Mouse (Mus musculus) hindbrain, postnatal 0 days (tissue): ENCODE data around the gene Copb1. TPM values are rescaled to one million over a fixed set of nuclear protein-coding genes. Genes with fewer than 3 reads are reported as not detected.

Source experiments
- ATAC-seq: fragments of 200-750 bp; cut with Nextera tagmentation; 2 replicates; pipeline ENCODE4 v1.8.0; 2017; ENCODE audit warnings: mild to moderate bottlenecking, moderate TSS enrichment, moderate library complexity
- DNase-seq: peaks from one replicate; pipeline ENCODE4 v3.0.0-alpha.2; 2015; ENCODE audit warnings: low spot score
- H3K27ac ChIP-seq: fragments of 300-500 bp; sonication (generic); 2 replicates; pipeline ENCODE4 v1.5.1; 2014; ENCODE audit warnings: mild to moderate bottlenecking
- H3K27me3 ChIP-seq: fragments of 300-500 bp; sonication (generic); 2 replicates; pipeline ENCODE4 v1.6.1; 2014; ENCODE audit warnings: low read length, mixed read lengths; ENCODE audit not compliant: insufficient read depth
- H3K36me3 ChIP-seq: fragments of 300-500 bp; sonication (generic); 2 replicates; pipeline ENCODE4 v1.6.1; 2014; ENCODE audit warnings: low read length, mixed read lengths; ENCODE audit not compliant: insufficient read depth
- H3K4me1 ChIP-seq: fragments of 300-500 bp; sonication (generic); 2 replicates; pipeline ENCODE4 v1.6.1; 2014; ENCODE audit warnings: antibody characterized with exemption, low read length, mixed read lengths; ENCODE audit not compliant: insufficient read depth
- H3K4me2 ChIP-seq: fragments of 300-500 bp; sonication (generic); 2 replicates; pipeline ENCODE4 v1.6.1; 2014; ENCODE audit warnings: low read depth, mild to moderate bottlenecking, low read length, moderate library complexity, mixed read lengths
- H3K4me3 ChIP-seq: fragments of 300-500 bp; sonication (generic); 2 replicates; pipeline ENCODE4 v1.5.1; 2014; ENCODE audit warnings: low read length
- H3K9ac ChIP-seq: fragments of 300-500 bp; sonication (generic); replicated peaks from 2 replicates; pipeline ENCODE4 v1.6.1; 2014; ENCODE audit warnings: mild to moderate bottlenecking, low read length, moderate library complexity, mixed read lengths
- H3K9me3 ChIP-seq: fragments of 300-500 bp; sonication (generic); 2 replicates; pipeline ENCODE4 v1.6.1; 2016; ENCODE audit warnings: low read length, mixed read lengths
- CTCF ChIP-seq: IDR thresholded peaks from 2 replicates; pipeline ENCODE4 v1.5.1; 2016; ENCODE audit warnings: antibody characterized with exemption, control low read depth, low read depth
- whole genome bisulfite sequencing: fragments of 180-500 bp; shearing (Covaris S2); extraction: QIAGEN DNeasy Blood & Tissue Kit; methylation state at CpG from one replicate; pipeline ENCODE4 v1.1.7; 2014; 5-methylcytosine and 5-hydroxymethylcytosine counted together
- polyA plus RNA-seq: library from polyadenylated mRNA; unstranded; fragments of >200 nt; fragmentation: Nextera tagmentation; extraction: Ambion mirVana; gene quantifications from 2 replicates; pipeline ENCODE4 v1.2.1, GENCODE M21; 2015
- total RNA-seq: library from RNA; depleted of rRNA; stranded (reverse); fragments of >200 nt; gene quantifications from 2 replicates; pipeline ENCODE4 v1.2.3, GENCODE M21; 2014

Gene Copb1
- total and polyA plus RNA-seq, 2 experiments from 2014 or later = 44.8 to 66.3 TPM

- Histone ChIP-seq H3K9ac (peak overlapping the region; percentile 60), H3K4me2 (peak overlapping the region; percentile 74), H3K36me3 (peaks cover 13% of the 10 kb centered on the region), H3K4me3 (peak overlapping the region; percentile 76), H3K27me3 (no peaks in the 10 kb centered on the region), H3K27ac (peak overlapping the region; percentile 78), H3K4me1 (no peaks in the 10 kb centered on the region), H3K9me3 (no peaks in the 10 kb centered on the region)
- no peak for TF ChIP-seq CTCF
- ATAC-seq = no peak
- no peak for DNase-seq
- WGBS = 1% methylated on average over 24 of the region's 24 CpGs
Observed at GRCm38 (mm10) chr7:114275372-114276004, 21.0 kb upstream of the Copb1 start.

GRCm38 (mm10) chr7:114268446-114268845, 13.9 kb upstream of the Copb1 start:
- peaks cover 58% of the 10 kb centered on the region for H3K36me3 ChIP-seq
- no peak for ATAC-seq
- H3K27me3 ChIP-seq = no peaks in the 10 kb centered on the region
- H3K4me1 ChIP-seq = no peaks in the 10 kb centered on the region
- no peak for TF ChIP-seq CTCF
- H3K9ac ChIP-seq = no peak overlapping the region
- no peak overlapping the region for H3K27ac ChIP-seq
- H3K4me3 ChIP-seq = no peak overlapping the region
- WGBS = 96% methylated on average over 5 of the region's 5 CpGs
- no peak overlapping the region for H3K4me2 ChIP-seq
- H3K9me3 ChIP-seq = no peaks in the 10 kb centered on the region
- DNase-seq = no peak

- no peak overlapping the region for H3K27ac ChIP-seq
- H3K4me1 ChIP-seq = no peaks in the 10 kb centered on the region
- no peak overlapping the region for H3K9ac ChIP-seq
- H3K9me3 ChIP-seq = no peaks in the 10 kb centered on the region
- H3K36me3 ChIP-seq = peaks cover 23% of the 10 kb centered on the region
- H3K27me3 ChIP-seq = no peaks in the 10 kb centered on the region
- 92% methylated on average over 3 of the region's 3 CpGs for WGBS
- H3K4me3 ChIP-seq = no peak overlapping the region
- H3K4me2 ChIP-seq = no peak overlapping the region
- peak; percentile 36; the same call in 1 of the 2 replicates for TF ChIP-seq CTCF
- DNase-seq = peak; percentile 10
- ATAC-seq = no peak
Observed at GRCm38 (mm10) chr7:114251684-114252083, 2.8 kb downstream of the Copb1 start.

GRCm38 (mm10) chr7:114233980-114234379, 20.5 kb downstream of the Copb1 start:
- Histone ChIP-seq H3K4me3 (no peak overlapping the region), H3K4me2 (no peak overlapping the region), H3K27ac (no peak overlapping the region), H3K27me3 (no peaks in the 10 kb centered on the region), H3K4me1 (no peaks in the 10 kb centered on the region), H3K9me3 (no peaks in the 10 kb centered on the region), H3K36me3 (peaks cover 48% of the 10 kb centered on the region), H3K9ac (no peak overlapping the region)
- no peak for TF ChIP-seq CTCF
- WGBS = 86% methylated on average over 7 of the region's 7 CpGs
- DNase-seq (no peak), ATAC-seq (no peak)

- Histone ChIP-seq H3K27ac (no peak overlapping the region), H3K4me3 (no peak overlapping the region), H3K9ac (no peak overlapping the region), H3K9me3 (no peaks in the 10 kb centered on the region), H3K4me2 (no peak overlapping the region), H3K36me3 (peaks cover 50% of the 10 kb centered on the region), H3K27me3 (no peaks in the 10 kb centered on the region), H3K4me1 (no peaks in the 10 kb centered on the region)
- TF ChIP-seq CTCF = no peak; the same call in 1 of the 2 replicates
- DNase-seq (no peak), ATAC-seq (no peak)
- WGBS = 94% methylated on average over 7 of the region's 7 CpGs
Observed at GRCm38 (mm10) chr7:114232982-114233381, 21.5 kb downstream of the Copb1 start.

GRCm38 (mm10) chr7:114231857-114232256, 22.7 kb downstream of the Copb1 start:
- H3K9ac ChIP-seq = no peak overlapping the region
- H3K4me1 ChIP-seq = no peaks in the 10 kb centered on the region
- no peak for ATAC-seq
- no peak for DNase-seq
- H3K36me3 ChIP-seq = peaks cover 48% of the 10 kb centered on the region
- H3K4me3 ChIP-seq = no peak overlapping the region
- WGBS = 94% methylated on average over 3 of the region's 3 CpGs
- H3K27ac ChIP-seq = no peak overlapping the region
- no peak for TF ChIP-seq CTCF
- no peaks in the 10 kb centered on the region for H3K27me3 ChIP-seq
- H3K9me3 ChIP-seq = no peaks in the 10 kb centered on the region
- H3K4me2 ChIP-seq = no peak overlapping the region

GRCm38 (mm10) chr7:114226521-114226920, 28.0 kb downstream of the Copb1 start:
- DNase-seq (no peak), ATAC-seq (no peak)
- 91% methylated on average over 1 of the region's 1 CpGs for WGBS
- Histone ChIP-seq H3K9me3 (no peaks in the 10 kb centered on the region), H3K4me2 (no peak overlapping the region), H3K4me1 (no peaks in the 10 kb centered on the region), H3K9ac (no peak overlapping the region), H3K36me3 (peaks cover 34% of the 10 kb centered on the region), H3K27me3 (no peaks in the 10 kb centered on the region), H3K27ac (no peak overlapping the region), H3K4me3 (no peak overlapping the region)
- TF ChIP-seq CTCF = no peak
